ENCODE assay signal across 19 mouse cellular contexts in the genomic region with DNA sequence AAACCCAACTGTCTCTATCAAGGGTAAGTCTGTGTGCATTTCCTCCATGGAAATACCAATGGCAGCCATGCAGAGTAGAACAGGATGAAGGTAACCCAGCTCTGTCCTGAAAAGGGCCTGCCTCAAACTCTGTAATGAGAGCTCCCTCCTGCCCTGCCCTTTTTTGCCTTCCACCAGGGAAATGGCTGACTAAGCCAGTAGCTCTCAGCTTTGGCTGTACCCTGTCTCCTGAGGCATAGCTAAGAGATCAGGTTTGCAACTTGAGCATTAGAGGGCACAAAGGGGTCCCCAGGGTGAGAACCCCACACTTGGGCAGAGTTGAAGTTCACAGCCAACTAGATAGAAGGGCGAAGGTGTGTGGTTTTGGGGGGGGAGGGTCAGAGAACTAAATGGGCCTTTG.
"Had no signal": no experiment of that assay in that cellular context is flagged by ENCODE, and none has a peak within 500 bp of the region (broad histone marks: within the 10 kb centered on the region; RNA-seq: fewer than 3 reads in every experiment).

No protein-coding gene starts in this region.

- H3K27ac ChIP-seq: kidney, postnatal 0 days; layer of hippocampus, adult 2 months; limb, embryonic 13.5 days; liver, embryonic 13.5 days; neural tube, embryonic 12.5 days; neural tube, embryonic 15.5 days; stomach, embryonic 15.5 days had no signal

- H3K4me1 ChIP-seq: neural tube, embryonic 12.5 days; neural tube, embryonic 15.5 days; stomach, embryonic 15.5 days had no signal

- H3K4me3 ChIP-seq: layer of hippocampus, adult 2 months; limb, embryonic 13.5 days; liver, embryonic 13.5 days; neural tube, embryonic 12.5 days; neural tube, embryonic 15.5 days; stomach, embryonic 15.5 days had no signal

- H3K4me2 ChIP-seq: limb, embryonic 13.5 days; liver, embryonic 13.5 days; midbrain, embryonic 11.5 days; neural tube, embryonic 12.5 days; neural tube, embryonic 15.5 days; stomach, embryonic 15.5 days had no signal

- H3K36me3 ChIP-seq: limb, embryonic 13.5 days; liver, embryonic 13.5 days; neural tube, embryonic 12.5 days; neural tube, embryonic 15.5 days; stomach, embryonic 15.5 days had no signal

- H3K9ac ChIP-seq: limb, embryonic 13.5 days; liver, embryonic 13.5 days; neural tube, embryonic 12.5 days; neural tube, embryonic 15.5 days; stomach, embryonic 15.5 days had no signal

- H3K9me3 ChIP-seq: limb, embryonic 13.5 days; liver, embryonic 13.5 days; neural tube, embryonic 12.5 days; neural tube, embryonic 15.5 days; stomach, embryonic 15.5 days had no signal

- DNase-seq: kidney, postnatal 25 days; layer of hippocampus, adult 9-11 months; liver, embryonic 13.5 days; lung, adult 2 months; lung, postnatal 14 days; lung, postnatal 4 days; midbrain, embryonic 14.5 days; right cerebral cortex, adult 18-20 months; right cerebral cortex, postnatal 14 days; right cerebral cortex, postnatal 4 days; spleen, adult 18-20 months; thymus, postnatal 25 days had no signal

- H3K27me3 ChIP-seq: limb, embryonic 13.5 days; liver, embryonic 13.5 days; neural tube, embryonic 12.5 days; neural tube, embryonic 15.5 days; stomach, embryonic 15.5 days had no signal
